Mouse (Mus musculus) ES-Bruce4 (cell line): ENCODE results near the gene Stoml1.

Source experiments
- CTCF ChIP-seq: IDR thresholded peaks from one replicate; pipeline ENCODE4 v1.8.1; 2011; ENCODE audit warnings: low read depth, low read length
- EP300 ChIP-seq: IDR thresholded peaks from 2 replicates; pipeline ENCODE4 v1.6.1; 2011; ENCODE audit warnings: low read depth, low read length; ENCODE audit not compliant: insufficient read depth
- POLR2A ChIP-seq: IDR thresholded peaks from one replicate; pipeline ENCODE4 v1.8.1; 2011; ENCODE audit warnings: low read length; ENCODE audit not compliant: insufficient read depth

DNA sequence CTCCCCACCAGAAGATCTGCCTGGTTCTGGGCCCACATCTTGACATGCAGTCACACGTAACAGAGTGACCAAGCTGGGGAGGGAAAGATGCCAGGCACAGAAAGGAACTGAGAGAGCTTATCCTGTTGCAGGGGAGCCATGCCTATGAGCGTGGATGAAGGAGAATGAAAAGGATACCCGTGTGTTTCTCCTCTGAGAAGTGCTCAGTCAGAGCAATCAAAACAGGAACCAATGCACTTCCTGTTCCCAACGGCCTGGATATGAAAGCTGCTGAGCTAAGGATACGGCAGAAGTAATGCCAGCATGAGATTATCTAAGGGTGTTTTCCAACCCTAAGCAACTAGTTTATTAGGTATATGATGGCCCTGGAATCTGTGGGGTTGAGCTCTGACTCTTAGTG is 20.6 kb upstream of the Stoml1 start:
- TF ChIP-seq CTCF = no peak
- no peak for TF ChIP-seq EP300
- no peak for TF ChIP-seq POLR2A
